Mouse (Mus musculus) hindbrain, embryonic 12.5 days (tissue): Measurements from ENCODE around the gene Ildr1. TPM values are rescaled to one million over a fixed set of nuclear protein-coding genes. Genes with fewer than 3 reads are reported as not detected.

Source experiments
- ATAC-seq: fragments of 200-750 bp; cut with Nextera tagmentation; 2 replicates; pipeline ENCODE4 v1.8.0; 2017; ENCODE audit warnings: moderate TSS enrichment; ENCODE audit not compliant: low FRiP score
- H3K27ac ChIP-seq: fragments of 300-500 bp; sonication (generic); 2 replicates; pipeline ENCODE4 v1.5.1; 2016; ENCODE audit warnings: mild to moderate bottlenecking
- H3K27me3 ChIP-seq: fragments of 300-500 bp; sonication (generic); 2 replicates; pipeline ENCODE4 v1.6.1; 2016; ENCODE audit warnings: mild to moderate bottlenecking
- H3K36me3 ChIP-seq: fragments of 300-500 bp; sonication (generic); 2 replicates; pipeline ENCODE4 v1.6.1; 2016; ENCODE audit warnings: mild to moderate bottlenecking
- H3K4me1 ChIP-seq: fragments of 300-500 bp; sonication (generic); 2 replicates; pipeline ENCODE4 v1.6.1; 2016
- H3K4me2 ChIP-seq: fragments of 300-500 bp; sonication (generic); replicated peaks from 2 replicates; pipeline ENCODE4 v1.6.1; 2016; ENCODE audit warnings: mild to moderate bottlenecking
- H3K4me3 ChIP-seq: fragments of 300-500 bp; sonication (generic); 2 replicates; pipeline ENCODE4 v1.5.1; 2016; ENCODE audit warnings: mild to moderate bottlenecking
- H3K9ac ChIP-seq: fragments of 300-500 bp; sonication (generic); 2 replicates; pipeline ENCODE4 v1.6.1; 2016; ENCODE audit warnings: mild to moderate bottlenecking, moderate library complexity
- H3K9me3 ChIP-seq: fragments of 300-500 bp; sonication (generic); replicated peaks from 2 replicates; pipeline ENCODE4 v1.6.1; 2016; ENCODE audit warnings: mild to moderate bottlenecking
- WGBS: fragments of 180-500 bp; shearing (Covaris S2); methylation state at CpG from one replicate; pipeline ENCODE4 v1.1.7; 2016; 5-methylcytosine and 5-hydroxymethylcytosine counted together
- polyA plus RNA-seq: library from polyadenylated mRNA; unstranded; fragments of >200 nt; fragmentation: Nextera tagmentation; extraction: Ambion mirVana; gene quantifications from 2 replicates; pipeline ENCODE4 v1.2.1, GENCODE M21; 2016

The Ildr1 gene
- polyA plus RNA-seq, result 0.53 and 1.3 TPM in 2 replicates

GRCm38 (mm10) chr16:36693818-36694413 lies at the start of gene Ildr1:
TSS of gene Ildr1 (plus strand) at chr16:36693978.
- peak within 1 kb of the TSS; percentile 42 for H3K4me3 ChIP-seq
- no peaks in the 10 kb centered on the region for H3K36me3 ChIP-seq
- ATAC-seq, result peak; percentile 32; the same call in 1 of the 2 replicates
- peaks cover 23% of the 10 kb centered on the region for H3K27me3 ChIP-seq
- 1% methylated on average over 40 of the region's 40 CpGs for WGBS
- H3K9me3 ChIP-seq, result no peaks in the 10 kb centered on the region
- peak within 1 kb of the TSS; percentile 75 for H3K4me2 ChIP-seq
- peak within 1 kb of the TSS; percentile 45 for H3K9ac ChIP-seq
- peaks cover 9% of the 10 kb centered on the region for H3K4me1 ChIP-seq
- no peak within 1 kb of the TSS for H3K27ac ChIP-seq

- 0 out of 2 replicates have a peak, but pooled peaks cover 2% of the 10 kb centered on the region for H3K4me1 ChIP-seq
- 88% methylated on average over 6 of the region's 6 CpGs for WGBS
- ATAC-seq, result no peak
- H3K36me3 ChIP-seq, result no peaks in the 10 kb centered on the region
- no peak overlapping the region for H3K9ac ChIP-seq
- no peak overlapping the region for H3K27ac ChIP-seq
- no peaks in the 10 kb centered on the region for H3K27me3 ChIP-seq
- no peaks in the 10 kb centered on the region for H3K9me3 ChIP-seq
- H3K4me3 ChIP-seq, result no peak overlapping the region
- no peak overlapping the region for H3K4me2 ChIP-seq
Observed at GRCm38 (mm10) chr16:36645124-36645523, 48.7 kb upstream of the Ildr1 start.

- Histone ChIP-seq H3K27ac (no peak overlapping the region), H3K4me3 (no peak overlapping the region), H3K4me2 (no peak overlapping the region), H3K4me1 (0 out of 2 replicates have a peak, but pooled peaks cover 2% of the 10 kb centered on the region), H3K9ac (no peak overlapping the region), H3K27me3 (no peaks in the 10 kb centered on the region), H3K9me3 (no peaks in the 10 kb centered on the region), H3K36me3 (no peaks in the 10 kb centered on the region)
- no peak for ATAC-seq
- 29% methylated on average over 3 of the region's 3 CpGs for WGBS
Observed at GRCm38 (mm10) chr16:36649304-36649703, 44.5 kb upstream of the Ildr1 start.

GRCm38 (mm10) chr16:36650511-36650910 lies 43.3 kb upstream of the Ildr1 start:
- Histone ChIP-seq H3K27me3 (no peaks in the 10 kb centered on the region), H3K4me2 (no peak overlapping the region), H3K9me3 (no peaks in the 10 kb centered on the region), H3K36me3 (no peaks in the 10 kb centered on the region), H3K4me3 (no peak overlapping the region), H3K27ac (no peak overlapping the region), H3K4me1 (0 out of 2 replicates have a peak, but pooled peaks cover 2% of the 10 kb centered on the region), H3K9ac (no peak overlapping the region)
- 86% methylated on average over 4 of the region's 4 CpGs for WGBS
- no peak for ATAC-seq

- ATAC-seq, result no peak
- Histone ChIP-seq H3K36me3 (no peaks in the 10 kb centered on the region), H3K27ac (no peak overlapping the region), H3K4me3 (no peak overlapping the region), H3K4me2 (no peak overlapping the region), H3K27me3 (no peaks in the 10 kb centered on the region), H3K9me3 (no peaks in the 10 kb centered on the region), H3K4me1 (0 out of 2 replicates have a peak, but pooled peaks cover 2% of the 10 kb centered on the region), H3K9ac (no peak overlapping the region)
- 60% methylated on average over 6 of the region's 6 CpGs for WGBS
Observed at GRCm38 (mm10) chr16:36651174-36651766, 42.5 kb upstream of the Ildr1 start.

- 0 out of 2 replicates have a peak, but pooled peaks cover 3% of the 10 kb centered on the region for H3K9me3 ChIP-seq
- no peaks in the 10 kb centered on the region for H3K4me1 ChIP-seq
- H3K9ac ChIP-seq, result no peak overlapping the region
- no peaks in the 10 kb centered on the region for H3K36me3 ChIP-seq
- H3K27ac ChIP-seq, result no peak overlapping the region
- ATAC-seq, result no peak
- 92% methylated on average over 1 of the region's 1 CpGs for WGBS
- no peak overlapping the region for H3K4me2 ChIP-seq
- H3K27me3 ChIP-seq, result no peaks in the 10 kb centered on the region
- H3K4me3 ChIP-seq, result no peak overlapping the region
Observed at GRCm38 (mm10) chr16:36655199-36655598, 38.6 kb upstream of the Ildr1 start.

- Histone ChIP-seq H3K4me1 (no peaks in the 10 kb centered on the region), H3K36me3 (no peaks in the 10 kb centered on the region), H3K27ac (no peak overlapping the region), H3K27me3 (no peaks in the 10 kb centered on the region), H3K9me3 (0 out of 2 replicates have a peak, but pooled peaks cover 3% of the 10 kb centered on the region), H3K4me2 (no peak overlapping the region), H3K9ac (no peak overlapping the region), H3K4me3 (no peak overlapping the region)
- WGBS, result 90% methylated on average over 4 of the region's 4 CpGs
- no peak for ATAC-seq
Observed at GRCm38 (mm10) chr16:36655910-36656309, 37.9 kb upstream of the Ildr1 start.

- no peaks in the 10 kb centered on the region for H3K36me3 ChIP-seq
- no peak overlapping the region for H3K27ac ChIP-seq
- H3K9me3 ChIP-seq, result 0 out of 2 replicates have a peak, but pooled peaks cover 3% of the 10 kb centered on the region
- H3K27me3 ChIP-seq, result no peaks in the 10 kb centered on the region
- WGBS, result 86% methylated on average over 10 of the region's 10 CpGs
- no peaks in the 10 kb centered on the region for H3K4me1 ChIP-seq
- no peak overlapping the region for H3K4me3 ChIP-seq
- no peak for ATAC-seq
- no peak overlapping the region for H3K4me2 ChIP-seq
- H3K9ac ChIP-seq, result no peak overlapping the region
Observed at GRCm38 (mm10) chr16:36661330-36661729, 32.4 kb upstream of the Ildr1 start.

- Histone ChIP-seq H3K9me3 (no peaks in the 10 kb centered on the region), H3K4me3 (no peak overlapping the region), H3K4me2 (no peak overlapping the region), H3K27ac (no peak overlapping the region), H3K4me1 (no peaks in the 10 kb centered on the region), H3K27me3 (no peaks in the 10 kb centered on the region), H3K9ac (no peak overlapping the region), H3K36me3 (no peaks in the 10 kb centered on the region)
- no peak for ATAC-seq
- WGBS, result 86% methylated on average over 5 of the region's 5 CpGs
Observed at GRCm38 (mm10) chr16:36663484-36663883, 30.3 kb upstream of the Ildr1 start.

- no peak within 1 kb of the TSS for H3K4me3 ChIP-seq
- H3K27ac ChIP-seq, result no peak within 1 kb of the TSS
- H3K9me3 ChIP-seq, result no peaks in the 10 kb centered on the region
- H3K27me3 ChIP-seq, result no peaks in the 10 kb centered on the region
- 83% methylated on average over 13 of the region's 13 CpGs for WGBS
- no peaks in the 10 kb centered on the region for H3K36me3 ChIP-seq
- H3K9ac ChIP-seq, result no peak within 1 kb of the TSS
- no peak for ATAC-seq
- no peaks in the 10 kb centered on the region for H3K4me1 ChIP-seq
- H3K4me2 ChIP-seq, result no peak within 1 kb of the TSS
Observed at GRCm38 (mm10) chr16:36665782-36666181, 28.0 kb upstream of the Ildr1 start, which contains the start of gene Cd86. TSS of gene Cd86 (minus strand) at chr16:36666081.

GRCm38 (mm10) chr16:36666448-36667017 lies 27.2 kb upstream of the Ildr1 start:
- ATAC-seq, result no peak
- Histone ChIP-seq H3K9ac (no peak overlapping the region), H3K36me3 (no peaks in the 10 kb centered on the region), H3K27ac (no peak overlapping the region), H3K4me3 (no peak overlapping the region), H3K9me3 (no peaks in the 10 kb centered on the region), H3K4me1 (no peaks in the 10 kb centered on the region), H3K4me2 (no peak overlapping the region), H3K27me3 (no peaks in the 10 kb centered on the region)
- 93% methylated on average over 10 of the region's 10 CpGs for WGBS

GRCm38 (mm10) chr16:36670590-36670989 lies 23.2 kb upstream of the Ildr1 start:
- Histone ChIP-seq H3K9me3 (no peaks in the 10 kb centered on the region), H3K4me2 (no peak overlapping the region), H3K4me1 (no peaks in the 10 kb centered on the region), H3K27ac (no peak overlapping the region), H3K36me3 (no peaks in the 10 kb centered on the region), H3K4me3 (no peak overlapping the region), H3K9ac (no peak overlapping the region), H3K27me3 (no peaks in the 10 kb centered on the region)
- 86% methylated on average over 3 of the region's 3 CpGs for WGBS
- ATAC-seq, result no peak
